Mouse (Mus musculus) left cerebral cortex, adult 8-10 months (tissue): ENCODE results near the gene Obox6. TPM values are rescaled to one million over a fixed set of nuclear protein-coding genes. Genes with fewer than 3 reads are reported as not detected.

Source experiments
- DNase-seq, 2 experiments: peaks; one replicate each; pipeline ENCODE4 v3.0.0; 2022; ENCODE audit warnings: low spot score in 2 of 2
- total RNA-seq, 4 experiments: library from RNA; stranded (reverse); gene quantifications; 2 replicates each; pipeline ENCODE4 v1.2.4; 2022

The Obox6 gene
- total RNA-seq, result not detected

DNA sequence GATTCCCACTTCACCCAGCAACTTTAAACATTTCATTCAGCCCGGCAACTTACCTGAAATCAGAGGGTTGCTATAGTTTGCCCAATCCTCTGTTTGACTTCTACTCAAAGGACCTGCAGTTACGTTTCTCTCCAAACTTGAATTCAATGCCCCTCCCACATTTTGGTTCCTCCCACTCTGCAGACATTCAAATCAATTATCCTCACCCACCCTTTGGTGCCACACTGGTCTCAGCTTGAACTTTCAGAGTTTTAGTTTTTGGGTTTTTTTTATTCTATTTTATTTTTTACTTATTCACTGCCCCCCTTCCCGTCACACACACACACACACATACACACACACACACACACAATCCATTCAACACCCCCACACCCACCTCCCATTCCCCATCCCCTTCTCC is at the start of gene Obox6:
TSS of gene Obox6 (minus strand) at position 101 of the 400 bp plus-strand sequence.
- DNase-seq, result no peak

DNA sequence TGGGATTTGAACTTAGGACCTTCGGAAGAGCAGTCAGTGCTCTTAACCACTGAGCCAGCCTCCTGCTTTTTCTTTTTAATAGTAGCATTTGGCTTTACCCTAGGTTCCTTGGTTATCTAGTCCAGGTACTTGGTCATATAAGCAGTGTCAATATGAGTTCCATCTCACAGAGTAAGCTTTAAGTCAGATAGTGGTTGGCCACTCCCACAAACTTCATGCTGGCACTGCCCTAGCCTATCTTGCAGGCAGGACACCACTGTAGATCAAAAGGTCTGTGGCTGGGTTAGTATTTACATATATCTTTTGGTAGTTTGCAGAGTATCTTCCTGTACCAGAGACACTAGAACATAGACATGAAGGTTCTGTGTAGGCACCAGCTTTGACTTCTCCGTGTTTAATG is 44.6 kb upstream of the Obox6 start:
- no peak for DNase-seq

GRCm38 (mm10) chr7:15882317-15882716 is 42.8 kb upstream of the Obox6 start, which contains the start of gene Crxos:
Gene Crxos (plus strand): TSS chr7:15882617.
- DNase-seq, result no peak

DNA sequence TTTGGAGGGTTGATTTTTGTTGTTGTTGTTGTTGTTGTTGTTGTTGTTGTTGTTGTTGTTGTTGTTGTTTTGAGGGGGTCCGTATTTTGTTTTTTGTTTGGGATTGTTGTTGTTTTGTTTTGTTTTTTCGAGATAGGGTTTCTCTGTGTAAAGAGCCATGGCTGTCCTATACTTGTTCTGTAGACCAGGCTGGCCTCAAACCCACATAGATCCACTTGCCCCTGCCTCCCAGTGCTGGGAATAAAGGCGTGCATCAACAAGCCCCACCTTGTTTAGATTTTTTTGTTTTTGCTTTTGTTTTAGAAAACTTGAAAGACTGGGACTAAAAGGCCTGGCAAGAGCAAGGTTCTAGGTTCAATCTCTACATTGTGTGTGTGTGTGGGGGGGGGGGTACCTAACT is 42.4 kb upstream of the Obox6 start:
- no peak for DNase-seq

DNA sequence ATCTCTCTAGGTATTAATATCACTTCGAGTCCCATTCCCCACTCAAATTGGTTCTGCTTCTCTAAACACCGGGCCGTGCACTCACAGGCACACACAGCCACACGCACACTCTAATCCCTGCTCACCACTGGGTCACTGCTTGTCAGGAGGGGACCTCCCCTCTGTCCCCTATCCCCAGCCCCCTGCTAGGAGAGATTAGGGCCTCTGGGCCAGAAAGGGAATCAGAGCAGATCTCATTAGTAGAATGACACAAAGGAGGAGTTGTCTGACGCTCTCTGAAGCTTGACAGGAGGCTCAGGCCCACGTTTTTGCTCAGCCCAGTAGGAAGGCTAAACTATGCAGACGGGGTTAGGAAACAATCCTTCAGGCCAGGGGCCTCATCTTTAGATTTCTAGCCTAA is 41.9 kb upstream of the Obox6 start:
- DNase-seq, result no peak

DNA sequence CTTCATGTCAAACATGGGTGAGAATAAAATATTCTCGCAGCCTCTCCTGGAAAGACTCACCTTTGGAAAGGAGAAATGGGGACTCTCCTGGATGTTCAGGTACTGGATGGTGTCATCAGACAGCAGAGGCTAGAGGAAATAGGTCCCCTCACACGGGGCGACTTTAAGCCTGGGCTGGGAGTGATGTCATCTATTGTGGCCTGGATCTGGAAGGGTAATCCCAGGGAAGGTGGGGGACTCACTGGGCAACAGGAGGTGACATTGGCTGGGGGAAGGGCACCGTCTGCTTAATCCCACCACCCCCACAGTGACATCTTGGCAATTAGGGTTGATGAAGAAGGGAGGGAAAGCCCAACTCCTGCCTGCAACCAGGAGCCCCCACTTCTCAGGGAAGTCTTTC is 40.3 kb upstream of the Obox6 start, which contains the start of gene Crx:
TSS of gene Crx (minus strand) at position 213 of the 400 bp plus-strand sequence.
- DNase-seq, result no peak

GRCm38 (mm10) chr7:15864104-15864503 is 24.6 kb upstream of the Obox6 start:
- no peak for DNase-seq

- DNase-seq, result no peak
Observed at GRCm38 (mm10) chr7:15859657-15860056, 20.2 kb upstream of the Obox6 start.

Other genes with a start within 250 kb of the Obox6 start
- gene Obox3, start 199.8 kb downstream of the Obox6 start, total RNA-seq, result not detected
- gene Obox5, start 89.5 kb downstream of the Obox6 start, total RNA-seq, result not detected
- not detected for gene Crx, start 40.3 kb upstream of the Obox6 start, total RNA-seq
- gene Crxos, start 42.9 kb upstream of the Obox6 start, total RNA-seq, result under 1 TPM in 2 of 4 experiments, not detected in 2; 0.21 to 0.44 TPM
- gene Selenow, start 82.7 kb upstream of the Obox6 start, total RNA-seq, result 1,000 to 10,000 TPM in 3 of 4 experiments, 100 to 1,000 TPM in 1; 989 to 1,128 (median 1,052) TPM
- 100 to 1,000 TPM; 114 to 149 (median 128) TPM for gene Nop53, start 106.4 kb upstream of the Obox6 start, total RNA-seq
- 1 to 10 TPM; 4.6 to 5.9 (median 5.2) TPM for gene Ehd2, start 127.9 kb upstream of the Obox6 start, total RNA-seq
- 10 to 100 TPM; 10.2 to 15.0 (median 13.0) TPM for gene Bicra, start 208.2 kb upstream of the Obox6 start, total RNA-seq
- gene Zfp541, start 222.1 kb upstream of the Obox6 start, total RNA-seq, result under 1 TPM; 0.59 to 0.81 (median 0.68) TPM